In genomic region chr12:71001456-71001855, GRCm38 (mm10) we compare ENCODE assay signal across 17 mouse cellular contexts. TPM values are rescaled to one million over a fixed set of nuclear protein-coding genes. Genes with fewer than 3 reads are reported as not detected.
DNase-seq lines count a peak whose midpoint lies in the region; ATAC-seq and TF ChIP-seq lines count a peak whose summit lies in the region.
"Had no signal": no experiment of that assay in that cellular context is flagged by ENCODE, and none has a peak within 500 bp of the region (broad histone marks: within the 10 kb centered on the region; RNA-seq: fewer than 3 reads in every experiment).

No protein-coding gene starts in this region.

- H3K4me1 ChIP-seq in heart, embryonic 15.5 days (replicated peaks), result peaks cover 27% of the 10 kb centered on the region
- H3K4me1 ChIP-seq in liver, adult 2 months (ENCODE audit: control insufficient read depth, insufficient read depth, low read length), result peaks cover 30% of the 10 kb centered on the region
- peaks cover 8% of the 10 kb centered on the region; the same call in 1 of the 2 replicates for H3K4me1 ChIP-seq in liver, embryonic 11.5 days (replicated peaks; ENCODE audit: control insufficient read depth, insufficient read depth, low read length)
- H3K4me1 ChIP-seq in kidney, embryonic 16.5 days (ENCODE audit: insufficient read depth, low read length), result peaks cover 8% of the 10 kb centered on the region
- H3K4me1 ChIP-seq: midbrain, embryonic 10.5 days had no signal

- no peak for DNase-seq in heart, adult 11 months
- DNase-seq in liver, adult 2 months (ENCODE audit: extremely low read depth, low read depth, low spot score), result peak; percentile 91
- DNase-seq in liver, embryonic 11.5 days (ENCODE audit: low spot score), result no peak
- peak; percentile 29 for DNase-seq in yolk sac, embryonic 10.5 days (ENCODE audit: low spot score)
- DNase-seq in left cerebral cortex, adult 2 months (ENCODE audit: extremely low spot score in 1 of 2, low spot score in 2 of 2), result no peak
- DNase-seq: liver, embryonic 13.5 days; lung, postnatal 10 days; right cerebral cortex, adult 18-20 months; spleen, adult 18-20 months; thymus, postnatal 14 days had no signal

- no peak overlapping the region for H3K4me2 ChIP-seq in heart, embryonic 15.5 days
- H3K4me2 ChIP-seq in liver, embryonic 11.5 days, result no peak overlapping the region
- no peak overlapping the region for H3K4me2 ChIP-seq in kidney, embryonic 16.5 days (replicated peaks; ENCODE audit: low read depth, low read length)
- H3K4me2 ChIP-seq: embryonic facial prominence, embryonic 15.5 days; hindbrain, embryonic 15.5 days; liver, embryonic 13.5 days; stomach, embryonic 15.5 days had no signal

- H3K27ac ChIP-seq in heart, embryonic 15.5 days, result 0 out of 2 replicates have a peak overlapping the region, but pooled peaks have one; percentile 11
- peak overlapping the region; percentile 90 for H3K27ac ChIP-seq in liver, adult 2 months (replicated peaks; ENCODE audit: insufficient read depth, low read depth, low read length)
- H3K27ac ChIP-seq in liver, embryonic 11.5 days (ENCODE audit: low read depth, low read length), result no peak overlapping the region
- peak overlapping the region; percentile 43 for H3K27ac ChIP-seq in kidney, embryonic 16.5 days (ENCODE audit: low read length)
- no peak overlapping the region for H3K27ac ChIP-seq in left cerebral cortex, adult 2 months
- H3K27ac ChIP-seq: embryonic facial prominence, embryonic 15.5 days; hindbrain, embryonic 15.5 days; midbrain, embryonic 10.5 days; stomach, embryonic 15.5 days had no signal

- peaks cover 29% of the 10 kb centered on the region for H3K36me3 ChIP-seq in heart, embryonic 15.5 days
- peaks cover 25% of the 10 kb centered on the region for H3K36me3 ChIP-seq in liver, adult 2 months (ENCODE audit: control insufficient read depth, insufficient read depth, low read length)
- H3K36me3 ChIP-seq in liver, embryonic 11.5 days (ENCODE audit: control insufficient read depth, insufficient read depth, low read length), result peaks cover 24% of the 10 kb centered on the region
- peaks cover 32% of the 10 kb centered on the region for H3K36me3 ChIP-seq in kidney, embryonic 16.5 days (ENCODE audit: insufficient read depth, low read length)

- TF ChIP-seq CTCF in liver, adult 2 months (IDR thresholded peaks at IDR 0.05; ENCODE audit: low read depth, low read length), result no peak
- TF ChIP-seq CTCF in left cerebral cortex, adult 2 months (IDR thresholded peaks at IDR 0.05), result no peak

- no peak overlapping the region for H3K4me3 ChIP-seq in heart, embryonic 15.5 days
- no peak overlapping the region for H3K4me3 ChIP-seq in liver, adult 2 months (ENCODE audit: insufficient read depth, low read depth, low read length)
- H3K4me3 ChIP-seq in liver, embryonic 11.5 days (ENCODE audit: low read depth, low read length), result no peak overlapping the region
- H3K4me3 ChIP-seq in kidney, embryonic 16.5 days (ENCODE audit: low read length), result no peak overlapping the region
- H3K4me3 ChIP-seq in left cerebral cortex, adult 2 months, result no peak overlapping the region
- H3K4me3 ChIP-seq: embryonic facial prominence, embryonic 15.5 days; hindbrain, embryonic 15.5 days; liver, embryonic 13.5 days; midbrain, embryonic 10.5 days; stomach, embryonic 15.5 days had no signal

- TF ChIP-seq POLR2A in liver, adult 2 months (IDR thresholded peaks at IDR 0.05; ENCODE audit: extremely low read depth, insufficient read depth, low read length), result no peak

- H3K79me2 ChIP-seq in liver, adult 2 months (ENCODE audit: control insufficient read depth, insufficient read depth, low read length), result no peaks in the 10 kb centered on the region

- no peak overlapping the region for H3K9ac ChIP-seq in heart, embryonic 15.5 days
- H3K9ac ChIP-seq in liver, adult 2 months (ENCODE audit: low read depth, low read length), result 0 out of 2 replicates have a peak overlapping the region, but pooled peaks have one; percentile 18
- H3K9ac ChIP-seq in liver, embryonic 11.5 days (ENCODE audit: low read depth, low read length), result no peak overlapping the region
- H3K9ac ChIP-seq in kidney, embryonic 16.5 days (replicated peaks; ENCODE audit: low read length), result no peak overlapping the region
- H3K9ac ChIP-seq: embryonic facial prominence, embryonic 15.5 days; hindbrain, embryonic 15.5 days; liver, embryonic 13.5 days; stomach, embryonic 15.5 days had no signal

- H3K9me3 ChIP-seq in heart, embryonic 15.5 days (replicated peaks), result no peaks in the 10 kb centered on the region
- H3K9me3 ChIP-seq in liver, embryonic 11.5 days (ENCODE audit: control insufficient read depth, low read length), result no peaks in the 10 kb centered on the region
- no peaks in the 10 kb centered on the region for H3K9me3 ChIP-seq in kidney, embryonic 16.5 days (ENCODE audit: low read length)
- H3K9me3 ChIP-seq: embryonic facial prominence, embryonic 15.5 days; hindbrain, embryonic 15.5 days; liver, embryonic 13.5 days; midbrain, embryonic 10.5 days; stomach, embryonic 15.5 days had no signal

- intact Hi-C loops in left cerebral cortex, adult 2 months (cut with DNase I), result no loop called here

- no peak for ATAC-seq in heart, embryonic 15.5 days (replicated peaks; ENCODE audit: insufficient number of reproducible peaks, insufficient read depth, low FRiP score, low read depth)
- ATAC-seq in liver, embryonic 11.5 days (replicated peaks; ENCODE audit: low FRiP score), result no peak
- no peak for ATAC-seq in kidney, embryonic 16.5 days (ENCODE audit: low FRiP score, low TSS enrichment)
- ATAC-seq: Patski had no signal

- H3K27me3 ChIP-seq in heart, embryonic 15.5 days, result no peaks in the 10 kb centered on the region
- no peaks in the 10 kb centered on the region for H3K27me3 ChIP-seq in liver, adult 2 months (ENCODE audit: control insufficient read depth, insufficient read depth, low read length)
- no peaks in the 10 kb centered on the region for H3K27me3 ChIP-seq in liver, embryonic 11.5 days (replicated peaks; ENCODE audit: control insufficient read depth, insufficient read depth, low read length)
- H3K27me3 ChIP-seq in kidney, embryonic 16.5 days (ENCODE audit: insufficient read depth, low read length), result no peaks in the 10 kb centered on the region
- H3K27me3 ChIP-seq: embryonic facial prominence, embryonic 15.5 days; hindbrain, embryonic 15.5 days; liver, embryonic 13.5 days; Patski; stomach, embryonic 15.5 days had no signal

- WGBS in heart, embryonic 15.5 days, result 68% methylated on average over 6 of the region's 6 CpGs
- WGBS in liver, adult 2 months, result 17% methylated on average over 6 of the region's 6 CpGs
- 83% methylated on average over 6 of the region's 6 CpGs for WGBS in liver, embryonic 11.5 days
- 79% methylated on average over 6 of the region's 6 CpGs for WGBS in kidney, embryonic 16.5 days

RNA-seq across cellular contexts. Expression of gene Arid4a, which starts 14.3 kb away (rescaled TPM):
- polyA plus RNA-seq in heart, embryonic 15.5 days (2015; fragmentation: Nextera tagmentation; extraction: Ambion mirVana), result 25.4 and 26.4 TPM in 2 replicates
- 6.6 and 6.8 TPM in 2 replicates for total RNA-seq in liver, adult 2 months (2014; rRNA removed)
- 1.3 TPM in 2 replicates for polyA plus RNA-seq in liver, adult 2 months (2012; rRNA removed)
- 31.6 and 32.5 TPM in 2 replicates for polyA plus RNA-seq in liver, embryonic 11.5 days (2014; fragmentation: Nextera tagmentation; extraction: Ambion mirVana)
- 34.6 and 38.6 TPM in 2 replicates for polyA plus RNA-seq in kidney, embryonic 16.5 days (2015; fragmentation: Nextera tagmentation; extraction: Ambion mirVana)
- 10 to 100 TPM; 35.2 to 36.4 TPM for total RNA-seq in left cerebral cortex, adult 2 months (2021)

RNA-seq across cellular contexts. Expression of gene Psma3, which starts 27.0 kb away (rescaled TPM):
- 388 and 430 TPM in 2 replicates for polyA plus RNA-seq in heart, embryonic 15.5 days (2015; fragmentation: Nextera tagmentation; extraction: Ambion mirVana)
- total RNA-seq in liver, adult 2 months (2014; rRNA removed), result 204 and 240 TPM in 2 replicates
- 27.7 and 28.9 TPM in 2 replicates for polyA plus RNA-seq in liver, adult 2 months (2012; rRNA removed)
- polyA plus RNA-seq in liver, embryonic 11.5 days (2014; fragmentation: Nextera tagmentation; extraction: Ambion mirVana), result 602 and 638 TPM in 2 replicates
- 552 and 638 TPM in 2 replicates for polyA plus RNA-seq in kidney, embryonic 16.5 days (2015; fragmentation: Nextera tagmentation; extraction: Ambion mirVana)
- total RNA-seq in left cerebral cortex, adult 2 months (2021), result 100 to 1,000 TPM; 170 to 185 TPM

Comparison
In these comparisons a context has a peak if more than half of its experiments do, and no peak if none do; other contexts are left out.
1. H3K27ac ChIP-seq: peak in heart, embryonic 15.5 days (single experiment), liver, adult 2 months (single experiment) and kidney, embryonic 16.5 days (single experiment); none in liver, embryonic 11.5 days (single experiment) and left cerebral cortex, adult 2 months (single experiment).
2. DNase-seq: peak in liver, adult 2 months (single experiment) and yolk sac, embryonic 10.5 days (single experiment); none in heart, adult 11 months (single experiment), liver, embryonic 11.5 days (single experiment) and left cerebral cortex, adult 2 months (0 of 2).
3. RNA of gene Arid4a, which starts 14.3 kb away (polyA plus RNA-seq): 34.6 to 38.6 TPM in kidney, embryonic 16.5 days, 31.6 to 32.5 TPM in liver, embryonic 11.5 days and 25.4 to 26.4 TPM in heart, embryonic 15.5 days; 1.3 TPM in liver, adult 2 months; every median in the first group is over 10 times any median in the second.
4. RNA of gene Psma3, which starts 27.0 kb away (polyA plus RNA-seq): 552 to 638 TPM in kidney, embryonic 16.5 days, 602 to 638 TPM in liver, embryonic 11.5 days and 388 to 430 TPM in heart, embryonic 15.5 days; 27.7 to 28.9 TPM in liver, adult 2 months; every median in the first group is over 10 times any median in the second.